Mouse (Mus musculus): ENCODE results near the gene Ppp1r18. TPM values are rescaled to one million over a fixed set of nuclear protein-coding genes. Genes with fewer than 3 reads are reported as not detected.

Ppp1r18 gene
- polyA plus RNA-seq, 1 experiment from 2014 or later, result 21.3 TPM

DNA sequence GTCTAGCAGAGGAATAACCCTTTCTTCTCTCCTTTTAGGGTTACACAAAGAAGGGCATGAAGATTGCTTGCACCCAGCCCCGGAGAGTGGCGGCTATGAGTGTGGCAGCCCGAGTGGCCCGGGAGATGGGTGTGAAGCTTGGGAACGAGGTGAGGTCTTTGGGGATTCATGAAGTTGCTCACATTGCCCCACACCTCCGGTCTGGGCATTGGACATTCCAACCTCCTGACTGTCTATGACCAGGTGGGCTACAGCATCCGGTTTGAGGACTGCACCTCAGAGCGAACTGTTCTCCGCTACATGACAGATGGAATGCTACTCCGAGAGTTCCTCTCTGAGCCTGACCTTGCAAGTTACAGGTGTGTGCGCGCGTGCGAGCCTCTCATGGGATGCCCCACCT, 18.4 kb downstream of the Ppp1r18 start:
- peaks cover 78% of the 10 kb centered on the region for H3K36me3 ChIP-seq (replicated peaks)
- H3K27ac ChIP-seq, result no peak overlapping the region
- no peak for DNase-seq (ENCODE audit: extremely low spot score, low spot score)

DNA sequence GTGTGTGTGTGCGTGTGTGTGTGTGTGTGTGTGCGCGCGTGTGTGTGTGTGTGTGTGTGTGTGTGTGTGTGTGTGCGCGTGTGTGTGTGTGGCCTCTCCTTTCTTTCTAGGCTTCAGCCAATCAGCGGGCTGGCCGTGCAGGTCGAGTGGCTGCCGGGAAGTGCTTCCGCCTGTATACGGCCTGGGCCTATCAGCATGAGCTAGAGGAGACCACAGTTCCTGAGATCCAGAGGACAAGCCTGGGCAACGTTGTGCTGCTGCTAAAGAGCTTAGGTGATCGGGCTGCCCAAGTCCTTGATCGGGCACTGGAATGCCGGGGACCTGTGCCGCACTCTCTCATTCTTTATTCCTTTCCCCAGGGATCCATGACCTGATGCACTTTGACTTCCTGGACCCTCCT, 22.3 kb downstream of the Ppp1r18 start:
- no peaks in the 10 kb centered on the region for H3K4me1 ChIP-seq
- WGBS, result 73% methylated on average over 14 of the region's 17 CpGs
- no peaks in the 10 kb centered on the region for H3K27me3 ChIP-seq (ENCODE audit: poor library complexity, severe bottlenecking)
- no peak overlapping the region for H3K27ac ChIP-seq
- peaks cover 100% of the 10 kb centered on the region for H3K36me3 ChIP-seq (replicated peaks)
- no peak for DNase-seq (ENCODE audit: extremely low spot score, low spot score)
- H3K9me3 ChIP-seq, result no peaks in the 10 kb centered on the region
- H3K4me3 ChIP-seq, result no peak overlapping the region; the same call in 1 of the 2 replicates

More for the DNA sequence above, 18.4 kb downstream of the Ppp1r18 start:
- Histone ChIP-seq H3K9me3 (no peaks in the 10 kb centered on the region), H3K27me3 (ENCODE audit: poor library complexity, severe bottlenecking) (no peaks in the 10 kb centered on the region), H3K4me1 (peaks cover 20% of the 10 kb centered on the region), H3K4me3 (no peak overlapping the region)
- 97% methylated on average over 14 of the region's 14 CpGs for WGBS

DNA sequence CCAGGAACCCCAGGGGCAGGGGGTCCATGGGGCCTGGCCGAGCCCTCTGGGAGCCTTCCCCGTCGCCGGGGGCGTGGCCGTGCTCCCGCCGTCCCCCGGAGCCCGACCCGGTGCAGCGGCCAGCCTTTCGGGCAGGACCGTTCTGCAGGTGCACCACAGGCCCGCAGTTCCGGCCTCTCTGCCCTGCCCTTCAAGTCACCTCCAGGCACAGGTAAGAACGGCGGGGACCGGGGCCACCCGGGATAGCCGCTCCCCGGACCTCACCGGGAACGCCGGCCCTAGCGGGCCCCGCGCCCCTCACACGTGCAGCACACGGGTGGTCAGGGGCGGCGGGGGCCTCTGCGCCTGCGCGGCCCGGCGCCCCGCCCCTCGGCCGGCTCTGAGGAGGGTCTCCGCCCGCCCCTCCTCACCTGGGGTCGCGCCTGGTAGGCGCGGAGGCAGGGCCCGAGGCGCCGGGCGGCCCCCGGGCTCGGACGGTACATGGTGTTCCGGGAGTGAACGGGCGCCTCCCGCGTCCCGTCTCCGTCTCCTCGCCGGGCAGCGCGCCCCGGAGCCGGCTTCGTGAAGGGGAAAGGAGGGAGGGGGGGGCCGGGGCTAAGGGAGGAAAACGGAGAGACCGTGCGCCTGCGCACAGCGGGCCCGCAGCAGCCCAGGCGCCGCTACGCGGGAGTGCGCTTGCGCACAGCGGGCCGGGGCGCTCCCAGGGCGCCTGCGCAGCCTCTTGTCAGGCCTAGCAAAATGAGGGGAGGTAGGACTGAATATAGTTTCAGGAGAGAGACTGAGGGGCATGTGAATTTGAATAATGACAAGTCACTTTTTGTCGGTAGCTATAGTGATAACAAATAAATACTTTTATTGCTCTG, 31.6 kb downstream of the Ppp1r18 start, which contains the start of gene 2310061I04Rik:
Gene 2310061I04Rik, minus strand, starts transcription at position 651 of the 863 bp plus-strand sequence.
- H3K27me3 ChIP-seq (ENCODE audit: poor library complexity, severe bottlenecking), result no peaks in the 10 kb centered on the region
- H3K4me1 ChIP-seq, result peaks cover 27% of the 10 kb centered on the region
- H3K4me3 ChIP-seq, result peak within 1 kb of the TSS; percentile 81
- WGBS, result under 1% methylated on average over 86 of the region's 86 CpGs
- H3K27ac ChIP-seq, result peak within 1 kb of the TSS; percentile 98
- peaks cover 75% of the 10 kb centered on the region for H3K36me3 ChIP-seq (replicated peaks)
- no peaks in the 10 kb centered on the region for H3K9me3 ChIP-seq
- DNase-seq (ENCODE audit: extremely low spot score, low spot score), result peak; percentile 87

DNA sequence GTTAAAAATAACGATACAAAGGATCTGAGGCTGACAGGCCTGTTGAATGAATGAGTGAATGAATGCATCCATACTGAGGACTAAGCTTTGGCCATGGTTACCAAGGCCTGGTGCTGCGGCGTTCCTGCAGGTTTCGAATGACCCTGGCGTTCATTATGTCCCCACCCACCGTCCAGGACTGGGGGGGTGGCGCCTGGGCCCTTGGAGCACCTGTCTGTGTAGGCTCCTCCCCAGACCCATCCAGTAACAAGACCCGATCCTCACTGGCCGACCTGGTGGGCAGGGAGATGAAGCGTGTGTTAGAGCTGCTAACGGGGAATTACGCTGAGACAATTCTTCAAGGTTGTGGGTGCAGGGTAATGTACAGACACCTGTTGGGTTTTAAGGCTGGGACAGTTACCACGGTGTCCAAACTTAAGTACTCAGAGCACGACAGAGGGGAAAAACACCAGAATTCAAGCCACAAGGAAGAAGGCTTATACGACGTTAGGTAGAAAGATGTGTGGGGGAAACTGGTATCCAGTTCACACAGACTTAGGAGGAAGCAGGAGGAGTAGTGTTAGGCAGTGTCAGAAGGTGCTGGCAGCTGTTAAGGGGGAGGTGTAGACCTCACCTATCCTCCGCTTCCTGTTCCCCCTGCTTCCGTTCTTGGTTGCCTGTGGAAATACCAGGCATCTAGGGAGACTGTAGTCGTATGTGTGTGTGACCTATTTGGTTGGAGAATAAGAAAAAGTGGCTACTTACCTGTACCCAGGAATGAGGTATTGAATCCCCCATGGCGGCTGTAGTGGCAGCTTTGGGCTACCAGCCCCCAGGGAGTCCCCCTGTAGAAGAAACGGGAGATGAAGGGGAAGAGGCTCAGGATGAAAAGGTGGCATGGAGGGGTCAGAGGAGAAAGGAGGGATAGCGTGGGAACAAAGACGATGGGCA, 32.5 kb downstream of the Ppp1r18 start:
- DNase-seq (ENCODE audit: extremely low spot score, low spot score), result no peak
- Histone ChIP-seq H3K4me1 (peaks cover 27% of the 10 kb centered on the region), H3K4me3 (peak overlapping the region; percentile 81), H3K27me3 (ENCODE audit: poor library complexity, severe bottlenecking) (no peaks in the 10 kb centered on the region), H3K27ac (peak overlapping the region; percentile 98), H3K9me3 (no peaks in the 10 kb centered on the region), H3K36me3 (replicated peaks) (peaks cover 75% of the 10 kb centered on the region)
- WGBS, result 43% methylated on average over 23 of the region's 23 CpGs

DNA sequence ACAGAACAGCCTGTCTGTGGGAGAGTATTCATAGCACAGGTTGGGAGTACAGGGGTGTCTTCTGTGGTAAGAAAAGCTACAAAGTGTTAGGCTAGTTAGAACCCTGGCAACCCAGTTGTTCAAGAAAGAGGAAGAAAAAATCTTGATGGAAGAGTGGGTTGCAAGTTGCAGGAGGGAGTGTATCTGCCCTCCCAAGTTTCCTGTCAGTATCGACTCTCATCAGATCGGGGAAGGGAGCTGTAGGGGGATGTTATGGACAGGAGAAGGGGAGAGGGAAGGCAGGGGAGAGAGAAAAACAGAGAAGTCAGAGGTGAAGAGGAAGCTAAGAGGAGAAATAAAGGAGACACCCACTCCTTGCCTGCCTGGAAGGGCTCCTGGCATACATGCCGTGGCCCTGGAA, 35.2 kb downstream of the Ppp1r18 start:
- Histone ChIP-seq H3K36me3 (replicated peaks) (peaks cover 78% of the 10 kb centered on the region), H3K27ac (no peak overlapping the region), H3K4me3 (no peak overlapping the region), H3K27me3 (ENCODE audit: poor library complexity, severe bottlenecking) (no peaks in the 10 kb centered on the region), H3K9me3 (no peaks in the 10 kb centered on the region), H3K4me1 (peaks cover 23% of the 10 kb centered on the region)
- 92% methylated on average over 3 of the region's 3 CpGs for WGBS
- no peak for DNase-seq (ENCODE audit: extremely low spot score, low spot score)

DNA sequence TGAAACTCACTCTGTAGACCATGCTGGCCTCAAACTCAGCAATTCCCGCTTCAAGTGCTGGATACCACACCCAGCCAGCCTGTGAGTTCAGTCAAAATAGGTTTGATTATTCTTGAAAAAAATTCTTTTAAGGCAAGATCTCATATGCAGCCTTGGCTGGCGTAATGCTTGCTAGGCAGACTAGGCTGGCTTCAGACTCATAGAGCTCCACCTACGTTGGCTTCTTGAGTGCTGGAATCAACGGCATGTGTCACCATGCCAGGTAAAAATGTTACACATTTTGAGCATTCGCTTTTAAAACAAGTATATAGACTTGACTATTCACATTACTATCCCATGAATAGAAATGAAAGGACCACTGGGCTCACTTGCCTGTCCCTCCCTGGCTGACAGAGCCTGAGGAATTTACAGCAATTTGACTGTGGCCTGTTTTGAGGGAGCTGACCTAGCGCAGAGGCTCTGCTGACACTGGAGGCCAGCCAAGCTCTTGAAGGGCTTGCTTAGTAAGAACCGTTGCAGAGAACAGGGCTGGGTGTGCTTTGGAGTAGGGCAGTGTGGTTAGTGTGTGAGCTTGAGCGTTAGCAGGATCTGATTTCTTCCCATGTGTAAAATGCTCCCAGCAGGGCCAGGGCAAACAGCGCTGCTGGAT, 38.1 kb downstream of the Ppp1r18 start:
- H3K4me1 ChIP-seq, result peaks cover 3% of the 10 kb centered on the region
- no peak overlapping the region for H3K27ac ChIP-seq
- WGBS, result 97% methylated on average over 9 of the region's 9 CpGs
- no peak for DNase-seq (ENCODE audit: extremely low spot score, low spot score)
- H3K36me3 ChIP-seq (replicated peaks), result peaks cover 96% of the 10 kb centered on the region
- H3K27me3 ChIP-seq (ENCODE audit: poor library complexity, severe bottlenecking), result no peaks in the 10 kb centered on the region
- H3K4me3 ChIP-seq, result no peak overlapping the region
- no peaks in the 10 kb centered on the region for H3K9me3 ChIP-seq

DNA sequence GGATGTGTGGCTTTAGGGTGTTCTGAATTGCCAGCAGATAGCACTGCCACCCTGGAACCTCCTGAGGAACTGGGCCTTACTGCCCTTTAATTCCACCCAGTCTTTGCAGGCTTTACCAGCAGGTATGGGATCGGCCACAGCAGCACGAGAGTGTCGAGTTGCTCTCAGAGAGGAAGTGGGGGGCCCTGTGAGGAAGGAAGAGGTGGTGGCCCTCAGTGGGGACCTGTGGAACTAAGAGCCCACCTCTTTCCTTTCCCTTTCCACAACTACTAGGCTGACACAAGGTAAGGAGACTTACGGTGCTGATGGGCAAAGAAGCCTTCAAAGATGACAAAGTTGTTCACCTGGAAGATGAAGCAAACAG, 38.6 kb downstream of the Ppp1r18 start:
- no peak for DNase-seq (ENCODE audit: extremely low spot score, low spot score)
- Histone ChIP-seq H3K27ac (no peak overlapping the region), H3K36me3 (replicated peaks) (peaks cover 97% of the 10 kb centered on the region), H3K4me1 (peaks cover 8% of the 10 kb centered on the region), H3K4me3 (no peak overlapping the region), H3K27me3 (ENCODE audit: poor library complexity, severe bottlenecking) (no peaks in the 10 kb centered on the region), H3K9me3 (no peaks in the 10 kb centered on the region)
- 88% methylated on average over 4 of the region's 4 CpGs for WGBS

DNA sequence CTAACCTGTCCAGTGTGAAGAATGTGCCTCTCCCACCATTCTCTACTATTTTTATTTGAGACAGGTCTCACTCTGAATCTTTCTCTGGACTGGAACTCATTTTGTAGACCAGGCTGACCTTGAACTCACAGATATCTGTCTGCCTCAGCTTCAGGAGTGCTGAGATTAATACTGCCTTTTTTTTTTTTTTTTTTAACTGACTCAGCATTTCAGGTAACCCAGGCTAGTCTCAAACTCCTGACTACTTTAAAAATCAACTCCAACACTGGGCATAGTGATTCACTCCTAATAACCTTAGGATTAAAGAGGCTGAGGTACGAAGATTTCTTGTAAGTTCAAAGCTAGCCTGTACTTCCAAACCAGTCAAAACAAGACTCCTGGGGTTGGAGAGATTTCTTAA, 40.2 kb downstream of the Ppp1r18 start:
- H3K4me3 ChIP-seq, result no peak overlapping the region
- WGBS, result 94% methylated on average over 1 of the region's 1 CpGs
- H3K27me3 ChIP-seq (ENCODE audit: poor library complexity, severe bottlenecking), result no peaks in the 10 kb centered on the region
- H3K9me3 ChIP-seq, result no peaks in the 10 kb centered on the region
- peaks cover 87% of the 10 kb centered on the region for H3K36me3 ChIP-seq (replicated peaks)
- H3K27ac ChIP-seq, result no peak overlapping the region
- H3K4me1 ChIP-seq, result peaks cover 20% of the 10 kb centered on the region
- DNase-seq (ENCODE audit: extremely low spot score, low spot score), result no peak

DNA sequence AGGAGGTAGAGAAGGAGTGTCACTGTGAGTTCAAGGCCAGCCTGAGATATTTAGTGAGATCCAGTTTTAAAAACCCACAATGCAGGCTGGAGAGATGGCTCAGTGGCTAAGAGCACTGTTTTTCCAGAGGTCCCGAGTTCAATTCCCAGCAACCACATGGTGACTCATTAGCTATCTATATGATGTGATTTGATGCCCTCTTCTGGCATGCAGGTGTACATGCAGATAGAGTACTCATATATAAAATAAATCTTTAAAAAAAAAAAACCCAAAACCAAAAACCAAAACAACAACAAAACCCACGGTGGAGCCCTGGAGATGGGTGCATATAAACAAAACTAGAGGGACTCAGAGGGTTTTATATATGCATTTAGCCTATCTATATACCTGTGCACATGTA, 42.2 kb downstream of the Ppp1r18 start:
- H3K36me3 ChIP-seq (replicated peaks), result peaks cover 86% of the 10 kb centered on the region
- no peak for DNase-seq (ENCODE audit: extremely low spot score, low spot score)
- H3K27ac ChIP-seq, result no peak overlapping the region
- H3K9me3 ChIP-seq, result no peaks in the 10 kb centered on the region
- H3K4me1 ChIP-seq, result peaks cover 20% of the 10 kb centered on the region
- no peaks in the 10 kb centered on the region for H3K27me3 ChIP-seq (ENCODE audit: poor library complexity, severe bottlenecking)
- H3K4me3 ChIP-seq, result no peak overlapping the region
- 86% methylated on average over 2 of the region's 2 CpGs for WGBS

DNA sequence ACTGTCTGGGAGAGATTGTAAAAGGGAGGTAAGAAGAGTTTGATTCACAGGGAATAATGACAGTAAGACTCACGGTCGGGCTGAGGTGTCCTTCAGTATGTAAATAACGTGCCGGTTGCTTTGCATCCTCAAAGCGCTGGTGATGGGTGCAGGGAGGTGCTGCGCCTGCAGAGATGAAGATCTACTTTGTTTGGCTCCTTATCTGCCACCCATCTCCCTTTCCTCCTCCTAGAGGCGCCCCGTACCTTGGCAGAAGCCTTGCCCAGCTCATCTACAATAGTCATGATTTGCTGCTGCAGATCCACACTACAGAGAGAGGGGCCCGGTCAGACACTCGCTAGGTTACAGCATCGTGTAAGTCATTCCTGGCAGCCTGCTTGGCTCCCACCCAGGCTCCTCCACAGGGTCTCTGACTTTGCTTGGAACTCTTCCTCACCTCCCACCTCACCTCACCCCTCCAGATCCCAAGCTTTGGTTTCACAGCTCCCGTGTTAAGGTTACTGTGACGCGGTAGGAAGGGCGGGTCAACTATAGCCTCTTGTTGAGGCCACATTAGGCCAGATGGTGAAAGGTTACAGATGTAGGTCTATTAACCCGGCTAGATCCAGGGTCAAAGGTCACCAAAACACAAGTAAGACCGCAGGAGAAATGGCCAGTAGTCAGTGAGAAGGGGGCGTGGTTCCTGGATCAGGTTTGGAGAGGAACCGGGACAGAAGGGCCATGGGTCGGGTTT, 44.0 kb downstream of the Ppp1r18 start:
- H3K27ac ChIP-seq, result peak overlapping the region; percentile 90
- no peaks in the 10 kb centered on the region for H3K9me3 ChIP-seq
- WGBS, result 34% methylated on average over 20 of the region's 20 CpGs
- no peak for DNase-seq (ENCODE audit: extremely low spot score, low spot score)
- peak overlapping the region; percentile 79 for H3K4me3 ChIP-seq
- no peaks in the 10 kb centered on the region for H3K27me3 ChIP-seq (ENCODE audit: poor library complexity, severe bottlenecking)
- H3K36me3 ChIP-seq (replicated peaks), result peaks cover 87% of the 10 kb centered on the region
- H3K4me1 ChIP-seq, result peaks cover 20% of the 10 kb centered on the region

DNA sequence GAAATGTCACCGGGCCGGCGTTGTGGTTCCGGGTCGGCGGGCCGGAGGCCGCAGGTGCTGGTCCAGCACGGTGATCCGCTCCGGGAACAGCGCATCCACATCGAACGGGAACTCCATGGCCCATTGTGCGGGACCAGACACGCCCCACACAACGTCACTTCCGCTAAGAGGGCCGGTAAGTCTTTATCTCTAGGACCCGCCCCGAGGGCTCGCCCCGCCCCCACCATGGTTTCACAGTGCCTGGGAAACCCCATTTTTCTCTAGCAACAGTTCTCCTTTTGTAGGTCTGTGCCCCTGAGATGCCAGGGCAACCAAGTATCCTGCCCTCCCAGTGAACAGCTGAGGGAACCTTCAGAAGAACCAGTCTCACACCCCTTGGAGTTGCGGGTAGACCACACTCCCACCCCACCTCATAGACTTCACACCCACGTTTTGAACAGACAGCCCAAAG, 44.6 kb downstream of the Ppp1r18 start, which contains the start of gene Atat1:
Gene Atat1, minus strand, starts transcription at position 157 of the 451 bp plus-strand sequence.
- Histone ChIP-seq H3K36me3 (replicated peaks) (peaks cover 84% of the 10 kb centered on the region), H3K27me3 (ENCODE audit: poor library complexity, severe bottlenecking) (no peaks in the 10 kb centered on the region), H3K4me3 (peak within 1 kb of the TSS; percentile 79), H3K9me3 (no peaks in the 10 kb centered on the region), H3K27ac (peak within 1 kb of the TSS; percentile 90), H3K4me1 (peaks cover 21% of the 10 kb centered on the region)
- peak; percentile 95 for DNase-seq (ENCODE audit: extremely low spot score, low spot score)
- WGBS, result 4% methylated on average over 25 of the region's 25 CpGs

DNA sequence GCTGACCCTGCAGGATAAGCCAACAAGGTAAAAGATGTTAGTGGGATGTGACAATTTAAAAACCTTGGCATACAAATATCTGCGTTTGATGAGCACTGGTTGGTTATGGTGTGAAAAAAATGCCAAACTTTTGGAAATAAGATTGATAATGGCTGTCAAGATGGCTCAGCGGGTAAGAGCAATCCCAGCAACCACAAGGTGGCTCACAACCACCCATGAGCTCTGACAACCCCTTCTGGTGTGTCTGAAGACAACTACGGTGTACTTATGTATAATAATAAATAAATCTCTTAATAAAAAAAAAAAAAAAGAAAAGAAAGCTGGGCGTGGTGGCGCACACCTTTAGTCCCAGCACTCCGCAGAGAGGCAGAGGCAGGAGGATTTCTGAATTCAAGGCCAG, 49.6 kb downstream of the Ppp1r18 start:
- 84% methylated on average over 6 of the region's 6 CpGs for WGBS
- Histone ChIP-seq H3K9me3 (no peaks in the 10 kb centered on the region), H3K36me3 (replicated peaks) (peaks cover 60% of the 10 kb centered on the region), H3K4me3 (peak overlapping the region; percentile 83), H3K4me1 (peaks cover 21% of the 10 kb centered on the region), H3K27ac (no peak overlapping the region), H3K27me3 (ENCODE audit: poor library complexity, severe bottlenecking) (no peaks in the 10 kb centered on the region)
- DNase-seq (ENCODE audit: extremely low spot score, low spot score), result no peak
